Comparison of ENCODE assay signal across 8 mouse cellular contexts in genomic region chr11:46216669-46217068, GRCm38 (mm10). TPM values are rescaled to one million over a fixed set of nuclear protein-coding genes. Genes with fewer than 3 reads are reported as not detected.
A peak's percentile ranks its signal among the peaks of the same experiment; 100 is the strongest.
DNase-seq lines count a peak whose midpoint lies in the region; ATAC-seq and TF ChIP-seq lines count a peak whose summit lies in the region.
"Had no signal": no experiment of that assay in that cellular context is flagged by ENCODE, and none has a peak within 500 bp of the region (broad histone marks: within the 10 kb centered on the region; RNA-seq: fewer than 3 reads in every experiment).

No protein-coding gene starts in this region.

- peaks cover 28% of the 10 kb centered on the region for H3K36me3 ChIP-seq in hindbrain, embryonic 13.5 days
- peaks cover 19% of the 10 kb centered on the region for H3K36me3 ChIP-seq in hindbrain, embryonic 12.5 days

- peaks cover 58% of the 10 kb centered on the region for H3K4me1 ChIP-seq in hindbrain, embryonic 13.5 days (replicated peaks)
- H3K4me1 ChIP-seq in hindbrain, embryonic 12.5 days: peaks cover 39% of the 10 kb centered on the region
- H3K4me1 ChIP-seq in cortical plate, adult 2 months (ENCODE audit: control insufficient read depth, insufficient read depth, low read length): peaks cover 8% of the 10 kb centered on the region; the same call in 1 of the 2 replicates

- peak; percentile 62 for DNase-seq in 416B (ENCODE audit: low read depth)
- peak; percentile 18 to 50 for DNase-seq in CD8-positive naive resting alpha-beta T cell, adult 2 months (ENCODE audit: low read depth in 2 of 2, low spot score in 2 of 2)
- DNase-seq in retina, postnatal 1 day: peak; percentile 60

- no peak overlapping the region for H3K4me2 ChIP-seq in hindbrain, embryonic 13.5 days
- no peak overlapping the region for H3K4me2 ChIP-seq in hindbrain, embryonic 12.5 days (replicated peaks)

- H3K27ac ChIP-seq in hindbrain, embryonic 13.5 days: peak overlapping the region; percentile 95; the same call in 1 of the 2 replicates
- no peak overlapping the region for H3K27ac ChIP-seq in hindbrain, embryonic 12.5 days
- H3K27ac ChIP-seq in cortical plate, adult 2 months (ENCODE audit: insufficient read depth, low read length): no peak overlapping the region

- ATAC-seq in hindbrain, embryonic 13.5 days (ENCODE audit: low FRiP score): no peak
- ATAC-seq in hindbrain, embryonic 12.5 days (ENCODE audit: low FRiP score): no peak
- no peak for ATAC-seq in frontal cortex, adult (ENCODE audit: low TSS enrichment)

- no peak overlapping the region for H3K9ac ChIP-seq in hindbrain, embryonic 13.5 days
- H3K9ac ChIP-seq in hindbrain, embryonic 12.5 days: no peak overlapping the region

- WGBS in hindbrain, embryonic 13.5 days: 73% methylated on average over 7 of the region's 7 CpGs
- WGBS in hindbrain, embryonic 12.5 days: 79% methylated on average over 7 of the region's 7 CpGs

- H3K4me3 ChIP-seq in hindbrain, embryonic 13.5 days: no peak overlapping the region
- H3K4me3 ChIP-seq in hindbrain, embryonic 12.5 days: no peak overlapping the region
- no peak overlapping the region for H3K4me3 ChIP-seq in cortical plate, adult 2 months (ENCODE audit: insufficient read depth, low read length)
- H3K4me3 ChIP-seq: myocyte had no signal

- H3K9me3 ChIP-seq in hindbrain, embryonic 13.5 days: no peaks in the 10 kb centered on the region
- no peaks in the 10 kb centered on the region for H3K9me3 ChIP-seq in hindbrain, embryonic 12.5 days (replicated peaks)

- no peak for TF ChIP-seq POLR2A in cortical plate, adult 2 months (IDR thresholded peaks at IDR 0.05; ENCODE audit: extremely low read depth, insufficient read depth, low read length)

- TF ChIP-seq CTCF in cortical plate, adult 2 months (IDR thresholded peaks at IDR 0.05; ENCODE audit: extremely low read depth, insufficient read depth, low read length): peak; percentile 44

- no peaks in the 10 kb centered on the region for H3K27me3 ChIP-seq in hindbrain, embryonic 13.5 days
- no peaks in the 10 kb centered on the region for H3K27me3 ChIP-seq in hindbrain, embryonic 12.5 days

RNA-seq across cellular contexts. Expression of gene Fndc9, which starts 18.7 kb away (rescaled TPM):
- polyA plus RNA-seq in hindbrain, embryonic 13.5 days (2015; fragmentation: Nextera tagmentation; extraction: Ambion mirVana): 1.7 TPM in 2 replicates
- 1.1 TPM in 2 replicates for polyA plus RNA-seq in hindbrain, embryonic 12.5 days (2016; fragmentation: Nextera tagmentation; extraction: Ambion mirVana)
- 0.61 and 0.96 TPM in 2 replicates for polyA plus RNA-seq in cortical plate, adult 2 months (2012; rRNA removed)

RNA-seq across cellular contexts. Expression of gene Nipal4, which starts 50.4 kb away (rescaled TPM):
- polyA plus RNA-seq in hindbrain, embryonic 13.5 days (2015; fragmentation: Nextera tagmentation; extraction: Ambion mirVana): 0.31 and 0.62 TPM in 2 replicates
- 0.72 and 0.90 TPM in 2 replicates for polyA plus RNA-seq in hindbrain, embryonic 12.5 days (2016; fragmentation: Nextera tagmentation; extraction: Ambion mirVana)
- polyA plus RNA-seq in cortical plate, adult 2 months (2012; rRNA removed): 4.0 and 4.9 TPM in 2 replicates
